Mouse (Mus musculus): ENCODE results near the gene Robo2. TPM values are rescaled to one million over a fixed set of nuclear protein-coding genes. Genes with fewer than 3 reads are reported as not detected.

Gene Robo2
- polyA plus RNA-seq, 2 experiments from 2014 or later = not detected

DNA sequence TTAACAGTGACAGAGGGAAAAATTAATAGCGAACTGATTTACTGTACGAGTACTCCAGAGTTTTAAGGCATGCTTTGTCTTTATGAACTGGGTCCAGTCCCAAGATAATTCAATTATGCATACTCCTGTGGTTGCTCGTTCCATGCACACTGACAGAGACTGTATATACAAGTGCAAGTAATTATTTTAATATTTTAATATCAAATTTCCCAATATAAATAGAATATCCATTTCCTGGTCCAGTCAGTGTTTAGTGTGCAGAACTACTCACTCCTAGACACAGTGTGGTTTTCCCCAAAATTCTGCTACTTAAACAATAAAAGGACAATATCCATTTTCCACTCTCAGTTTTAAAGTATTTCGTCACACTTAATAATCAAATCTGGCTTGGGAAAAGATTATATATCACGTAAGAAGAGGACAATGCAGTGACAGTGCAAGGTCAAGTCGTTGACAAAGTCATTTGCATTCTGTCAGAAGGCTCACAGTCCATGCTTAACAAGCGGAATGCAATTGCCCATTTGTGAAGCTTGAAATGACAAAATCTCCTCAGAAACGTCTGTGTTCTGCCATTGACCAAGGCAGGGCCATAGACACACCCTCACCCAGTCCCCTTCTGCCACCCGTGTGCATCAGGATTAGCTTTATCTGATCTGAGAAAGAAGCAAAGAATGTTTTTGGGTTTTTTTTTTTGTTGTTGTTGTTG, 89.8 kb downstream of the Robo2 start:
- ATAC-seq = no peak

DNA sequence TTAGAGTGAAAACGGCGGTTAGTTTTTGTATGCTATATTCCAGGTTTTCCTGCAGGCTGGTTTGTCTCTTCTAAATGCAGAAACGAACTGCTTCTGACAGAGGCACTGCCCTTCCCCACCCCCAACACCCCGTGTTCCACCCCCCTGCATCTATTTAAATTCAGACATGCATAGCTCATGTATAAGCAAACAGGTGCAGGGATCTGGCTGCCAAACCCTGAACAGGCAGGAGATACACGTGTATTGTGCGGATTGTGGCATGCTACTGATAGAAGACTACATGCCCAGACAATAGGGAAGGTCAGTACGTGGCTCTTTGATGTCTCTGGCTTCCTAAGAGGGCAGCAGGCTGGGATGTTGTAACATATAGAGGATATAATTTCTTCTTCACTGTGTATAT, 95.5 kb downstream of the Robo2 start:
- no peak for ATAC-seq

DNA sequence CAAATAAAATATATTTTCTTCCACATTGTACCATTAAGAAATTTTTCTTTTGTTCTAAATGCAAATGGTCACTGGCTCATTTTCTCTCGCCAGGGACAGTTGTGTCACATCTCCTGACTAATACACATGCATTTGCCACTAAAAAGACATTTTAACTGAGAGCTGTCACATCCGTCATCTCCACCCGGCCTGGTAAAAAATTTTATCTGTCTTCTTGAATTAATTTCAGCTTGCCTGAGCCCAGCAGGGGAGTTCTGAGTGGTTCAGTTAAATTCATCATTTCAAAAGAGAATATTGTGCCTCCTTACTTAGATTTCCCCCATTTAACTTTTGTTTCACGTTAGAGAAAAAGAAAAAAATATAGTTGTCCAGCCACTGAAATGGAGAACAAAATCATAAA, 98.4 kb downstream of the Robo2 start:
- no peak for ATAC-seq

DNA sequence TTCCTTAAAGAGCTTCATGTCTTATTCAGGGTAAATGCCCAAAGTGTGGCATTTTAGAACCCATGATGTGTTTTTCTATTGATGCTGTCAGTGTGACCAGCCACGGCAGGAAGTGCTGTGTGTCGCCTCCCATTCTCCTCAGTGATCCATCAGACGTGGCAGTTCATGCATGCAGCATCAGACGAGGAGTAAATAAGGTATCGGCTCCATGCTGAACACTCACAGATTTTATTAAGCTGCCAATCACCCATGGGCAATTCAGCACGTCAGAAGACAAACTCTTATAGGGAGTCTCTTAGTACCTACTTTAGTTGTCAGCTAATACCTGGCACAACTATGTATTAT, 104.1 kb downstream of the Robo2 start:
- no peak for ATAC-seq

DNA sequence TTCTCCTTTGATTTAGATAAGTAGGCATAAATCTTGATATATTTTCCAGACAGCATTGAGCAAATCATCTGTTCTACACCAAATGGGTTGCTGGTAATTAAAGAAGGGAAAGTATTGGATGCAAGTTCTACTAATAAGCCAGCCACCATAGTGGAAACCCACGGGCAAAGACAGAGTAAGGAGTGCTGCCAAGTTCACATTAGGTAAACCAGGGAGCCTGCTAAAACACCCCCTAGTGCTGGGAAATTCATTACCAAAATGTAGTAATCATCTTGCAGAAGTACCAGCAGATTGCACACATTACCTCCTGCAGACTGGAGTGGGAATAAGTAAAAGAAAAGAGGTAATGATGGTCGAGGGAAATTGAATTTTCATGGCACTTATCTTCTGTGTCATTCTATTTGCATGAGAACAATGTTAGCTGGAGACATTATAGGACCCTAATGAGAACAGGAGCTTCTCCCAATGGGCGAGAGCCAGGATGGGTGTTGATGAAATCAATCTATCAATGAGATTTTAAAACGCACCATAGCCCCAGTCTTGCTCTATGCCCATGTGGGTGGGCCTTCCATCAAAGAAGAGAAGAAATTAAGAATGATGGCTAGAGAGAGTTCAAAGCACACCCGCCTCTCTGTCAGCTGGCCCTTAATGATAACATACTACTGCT, 104.6 kb downstream of the Robo2 start:
- no peak for ATAC-seq

DNA sequence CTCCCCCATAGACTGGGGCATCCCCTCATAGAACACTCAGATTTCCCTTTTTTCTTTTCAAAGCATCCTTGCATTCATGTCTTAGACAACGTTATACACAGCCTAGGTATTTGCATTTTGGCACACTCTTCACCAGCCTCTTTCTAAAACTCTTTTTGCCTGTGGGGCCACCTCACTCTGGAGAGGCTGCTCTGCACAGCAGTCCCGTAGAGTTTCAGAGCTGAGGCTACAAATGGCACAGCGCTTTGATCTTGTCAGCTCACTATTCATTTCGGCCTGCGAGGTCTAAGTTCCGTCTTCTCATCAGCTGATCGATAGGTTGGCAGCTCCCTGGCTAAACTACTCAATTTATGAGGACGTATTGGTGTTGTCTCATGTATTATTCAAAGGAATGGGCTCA, 123.7 kb downstream of the Robo2 start:
- no peak for ATAC-seq

DNA sequence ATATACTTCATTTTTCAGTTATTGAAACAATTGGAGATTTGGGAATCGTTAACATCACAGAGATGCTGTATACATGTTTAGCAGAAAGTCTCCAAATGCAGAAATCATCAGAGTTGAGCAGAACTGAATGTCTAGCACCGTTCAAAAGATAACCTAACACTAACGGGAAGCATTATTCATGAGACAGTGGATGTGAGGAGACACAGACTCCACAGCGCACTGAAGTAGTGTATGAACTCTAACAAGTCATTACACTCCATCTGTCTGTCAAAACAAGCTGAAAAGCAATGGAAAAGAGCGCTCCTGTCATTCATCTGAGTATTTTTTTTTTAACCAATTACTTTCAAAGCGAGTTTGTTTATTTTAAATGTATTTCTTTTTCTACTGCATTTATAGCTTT, 129.1 kb downstream of the Robo2 start:
- no peak for ATAC-seq

DNA sequence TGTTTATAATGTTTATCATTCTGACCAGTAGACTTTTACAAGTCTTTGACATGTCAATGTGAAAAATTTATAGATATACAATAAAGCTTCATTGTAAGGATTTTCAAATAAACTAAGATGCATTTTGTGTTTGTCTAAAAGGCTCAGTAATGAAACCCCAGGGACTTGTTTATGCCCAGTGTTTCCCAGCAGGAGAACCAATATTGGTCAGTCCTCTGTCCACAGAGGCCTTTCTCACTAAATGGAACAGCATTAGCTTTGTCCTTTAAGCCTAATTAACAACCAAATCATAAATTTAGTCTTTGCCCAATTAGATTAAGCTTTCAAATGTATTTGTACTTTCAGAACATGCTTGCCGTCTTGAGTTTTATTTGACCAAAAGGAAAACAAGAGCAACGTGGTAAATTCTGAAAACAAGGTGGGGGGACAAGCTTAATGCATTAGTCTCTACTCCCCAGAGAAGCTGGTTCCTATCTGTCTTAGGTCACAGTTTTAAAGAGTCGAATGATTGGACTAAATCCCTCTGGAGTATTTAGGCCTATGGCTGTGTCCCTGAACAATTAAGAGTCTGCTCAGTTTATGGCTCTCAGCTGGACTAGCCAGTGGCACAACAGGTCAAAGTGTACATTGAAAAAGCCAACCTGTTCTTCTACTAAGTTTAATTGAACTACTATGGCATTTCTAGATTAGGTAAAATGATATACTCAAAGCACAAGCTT, 134.6 kb downstream of the Robo2 start:
- ATAC-seq = no peak

DNA sequence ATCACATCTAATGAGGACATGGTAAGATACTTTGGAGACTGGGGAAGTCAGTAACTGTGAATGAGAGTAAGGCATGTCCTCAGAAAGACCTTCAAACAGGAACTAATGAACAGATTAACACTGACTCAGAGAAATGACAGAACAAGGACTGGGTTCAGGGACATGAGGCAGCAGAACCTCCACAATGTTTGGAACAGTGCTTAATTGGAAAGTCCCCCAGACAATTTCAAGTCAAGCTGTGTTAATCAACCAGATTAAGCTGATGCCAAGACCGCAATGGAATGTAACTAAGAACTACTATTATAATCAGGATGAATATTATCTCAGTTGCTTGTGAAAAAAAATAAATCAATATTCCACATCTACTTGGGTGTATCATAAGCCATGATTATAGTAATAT, 137.0 kb downstream of the Robo2 start:
- ATAC-seq = no peak

DNA sequence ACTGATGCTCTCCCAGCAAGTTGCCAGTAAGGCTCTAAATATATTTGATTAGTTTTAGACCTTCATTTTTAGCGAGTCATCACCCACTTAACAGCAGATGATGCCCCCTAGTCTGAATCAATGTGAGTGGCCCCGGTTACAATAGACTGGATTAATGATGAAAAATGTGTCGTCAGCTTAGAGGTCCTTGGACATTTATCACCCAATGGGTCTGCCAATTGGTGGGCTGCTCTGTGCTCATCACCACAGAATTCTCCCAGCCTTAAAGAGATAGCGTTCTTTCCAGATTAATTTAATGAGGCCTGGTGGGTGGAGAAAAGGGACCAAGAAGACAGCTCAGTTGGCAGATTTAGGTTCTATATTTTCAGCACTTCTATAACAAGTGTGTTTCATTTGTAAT, 138.6 kb downstream of the Robo2 start:
- no peak for ATAC-seq

DNA sequence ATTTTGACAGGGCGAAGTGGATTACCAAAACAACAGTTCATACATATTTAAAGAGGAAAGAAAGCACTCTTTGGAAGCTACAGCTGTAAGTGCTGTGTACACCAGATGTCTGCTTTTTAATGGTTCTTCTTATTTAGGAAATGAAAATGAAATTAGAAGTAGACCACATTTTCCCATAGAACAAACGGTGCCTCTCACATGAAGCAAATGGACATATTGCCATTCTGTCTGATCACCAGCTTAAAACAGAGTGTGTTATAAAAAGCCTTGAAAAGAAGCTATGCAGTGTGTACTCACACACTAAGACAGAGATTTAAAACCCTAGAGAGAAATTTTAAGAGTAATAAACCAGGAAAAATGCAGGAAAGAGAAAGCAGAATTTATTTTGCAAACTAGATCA, 153.4 kb downstream of the Robo2 start:
- no peak for ATAC-seq

DNA sequence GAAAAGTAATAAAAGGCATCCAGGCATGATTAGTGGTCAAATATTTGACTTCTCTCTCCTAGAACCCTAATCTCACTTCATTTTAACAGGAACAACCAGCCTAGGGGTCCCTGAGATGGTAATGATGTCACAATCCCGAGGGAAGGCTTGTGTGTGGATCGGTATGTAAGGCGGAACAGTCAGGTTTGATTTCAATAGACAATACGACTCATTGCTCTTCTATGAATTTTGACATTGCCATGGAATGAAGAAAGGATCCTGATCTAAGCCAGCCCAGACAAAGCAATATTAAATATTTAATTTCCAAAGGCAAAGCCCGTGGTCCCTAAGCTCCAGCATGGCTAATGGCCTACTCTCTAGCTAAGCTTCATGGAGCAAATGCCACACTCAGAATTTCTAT, 167.2 kb downstream of the Robo2 start:
- no peak for ATAC-seq

DNA sequence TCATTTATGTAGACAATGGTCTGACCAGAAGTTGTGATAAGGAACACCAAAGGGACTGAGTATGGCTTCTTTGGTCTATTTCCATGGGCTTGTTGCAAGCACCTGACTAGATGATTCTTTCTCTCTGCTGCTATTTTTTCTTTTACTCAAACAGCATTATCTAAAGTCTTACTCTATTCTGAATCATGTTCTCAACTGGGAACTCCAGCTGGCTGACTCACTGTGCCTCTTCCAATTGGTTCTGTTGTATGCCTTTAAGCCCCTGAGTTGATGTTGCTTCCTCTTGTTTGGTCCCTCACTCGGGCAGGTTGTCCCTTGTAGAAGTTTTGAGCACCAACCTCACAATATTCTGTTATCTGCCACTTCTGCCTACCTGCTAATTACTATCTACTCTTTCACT, 170.1 kb downstream of the Robo2 start:
- ATAC-seq = no peak

DNA sequence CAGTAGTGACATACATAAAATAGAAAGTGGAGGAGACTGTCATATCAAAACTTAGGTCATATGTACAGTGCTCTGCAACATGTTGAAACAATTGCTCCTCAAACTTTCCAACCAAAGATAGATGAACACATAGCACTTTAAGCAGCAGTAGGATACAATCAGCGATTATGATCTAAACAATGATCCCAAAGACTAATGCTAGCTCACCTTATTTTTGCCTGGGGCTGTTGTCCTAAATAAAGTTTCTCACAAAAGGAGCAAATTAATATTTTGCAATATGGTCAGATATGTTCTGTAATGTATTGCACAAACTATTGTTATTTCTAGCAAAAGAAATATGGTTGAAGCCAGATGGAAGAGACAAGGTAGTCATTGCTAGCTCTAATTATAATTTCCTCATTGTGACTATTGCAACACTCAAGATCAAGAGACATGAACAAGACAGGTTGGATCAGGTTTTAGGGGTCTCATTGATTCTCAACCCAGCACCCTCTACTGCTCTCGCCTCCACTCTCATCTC, 174.2 kb downstream of the Robo2 start:
- ATAC-seq = no peak

DNA sequence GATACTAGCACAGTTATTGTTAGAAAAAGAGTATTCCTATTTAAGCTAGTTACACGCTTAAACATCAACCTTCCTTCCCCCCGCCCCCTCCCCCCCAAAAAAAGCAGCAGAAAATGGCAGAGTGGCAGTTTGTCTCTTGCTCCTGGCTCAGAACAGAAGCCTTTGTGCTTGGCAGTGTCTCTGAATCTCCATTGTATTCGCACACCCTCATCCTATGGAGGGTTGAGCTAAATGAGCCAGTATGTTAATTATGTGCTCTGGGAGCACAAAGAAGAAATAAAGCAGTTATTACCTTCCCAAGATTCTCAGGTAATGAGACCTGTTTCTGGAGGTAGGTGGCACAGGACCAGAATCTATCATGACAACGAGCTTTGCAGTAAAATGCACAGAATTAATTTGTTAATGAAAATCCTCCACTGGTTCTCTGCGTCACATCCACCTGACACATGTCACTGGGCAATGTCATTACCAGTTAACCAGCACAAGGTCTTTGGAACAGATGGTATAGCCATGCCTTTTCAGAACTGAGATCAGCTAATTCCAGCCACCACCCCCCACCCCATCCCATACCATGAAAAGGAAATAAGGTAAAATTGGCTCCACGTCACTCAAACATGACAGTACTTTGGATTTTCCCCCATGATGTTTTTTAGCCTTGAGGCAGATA, 177.1 kb downstream of the Robo2 start:
- ATAC-seq = no peak

DNA sequence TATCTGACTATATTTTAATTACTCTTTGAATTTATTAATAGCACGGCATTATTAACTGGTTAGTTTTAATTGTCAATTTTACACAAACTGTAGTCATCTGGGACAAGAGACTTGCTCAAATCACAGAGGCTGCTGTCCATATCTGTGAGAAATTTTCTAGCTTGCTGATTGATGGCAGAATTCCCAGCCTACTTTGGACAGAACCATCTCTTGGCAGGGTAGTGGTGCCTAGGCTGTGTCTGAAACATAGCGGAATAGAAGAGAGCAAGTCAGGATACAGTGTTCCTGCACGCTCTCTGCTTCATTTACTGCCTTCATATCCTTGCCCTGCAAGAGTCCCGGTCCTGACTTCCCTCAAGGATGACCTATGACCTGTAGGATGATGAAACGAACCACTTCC, 178.0 kb downstream of the Robo2 start:
- no peak for ATAC-seq

DNA sequence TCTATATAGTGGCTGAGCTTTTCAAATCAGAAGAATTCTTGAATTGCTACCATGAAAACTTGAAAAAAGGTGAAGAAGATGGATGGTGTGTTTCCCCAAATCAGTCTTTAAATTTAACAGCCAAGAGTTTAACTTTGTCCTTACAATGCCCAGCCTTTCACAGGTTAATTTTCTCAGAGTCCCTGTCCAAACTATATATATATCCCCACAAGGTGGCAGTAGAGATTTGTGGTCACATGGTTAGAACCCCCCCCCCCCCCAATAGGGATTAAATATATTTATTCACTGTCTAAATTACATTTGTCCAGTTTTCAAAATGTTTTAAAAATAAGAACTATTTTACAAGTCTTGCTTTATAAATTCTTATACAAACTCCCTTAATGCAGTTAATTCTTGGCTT, 184.3 kb downstream of the Robo2 start:
- ATAC-seq = no peak

DNA sequence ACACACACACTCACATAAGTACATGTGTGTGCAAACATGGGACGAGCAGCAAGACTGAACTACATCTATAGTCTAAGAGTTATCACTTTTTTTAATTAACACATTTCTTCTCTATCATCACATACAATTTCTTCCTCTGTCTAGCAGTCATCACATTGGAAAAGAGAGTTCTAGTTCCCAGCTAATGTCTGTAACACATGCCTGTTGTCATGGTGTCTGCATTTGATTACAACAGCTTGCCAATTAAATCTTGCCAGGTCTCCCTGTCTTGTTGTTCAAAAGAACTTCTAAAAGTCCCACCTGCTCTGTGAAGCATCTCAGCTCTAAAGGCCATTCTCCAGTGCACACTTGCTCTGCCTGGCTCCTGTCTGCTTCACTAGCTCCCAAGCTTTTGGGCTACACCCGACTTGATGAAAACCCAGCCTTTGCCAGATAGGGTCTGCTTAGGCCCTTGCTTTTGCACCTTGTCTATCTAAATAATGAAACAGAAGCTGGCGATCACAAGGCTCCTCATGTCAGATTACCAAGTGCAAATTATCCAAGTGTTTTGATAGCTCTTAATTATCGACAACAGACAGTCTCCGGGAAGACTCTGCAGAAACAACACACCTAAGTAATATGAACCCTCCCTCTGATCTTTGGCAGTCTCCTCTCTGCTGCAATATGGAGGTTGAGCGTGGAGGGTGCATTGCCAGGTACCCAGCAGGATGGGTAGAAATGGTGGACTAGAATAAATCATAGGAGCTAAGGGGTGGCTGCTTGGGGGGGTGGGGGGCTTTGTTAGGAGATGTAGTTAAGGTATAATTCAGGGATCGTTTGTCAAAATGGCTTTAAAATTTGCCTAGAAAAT, 186.0 kb downstream of the Robo2 start:
- no peak for ATAC-seq

DNA sequence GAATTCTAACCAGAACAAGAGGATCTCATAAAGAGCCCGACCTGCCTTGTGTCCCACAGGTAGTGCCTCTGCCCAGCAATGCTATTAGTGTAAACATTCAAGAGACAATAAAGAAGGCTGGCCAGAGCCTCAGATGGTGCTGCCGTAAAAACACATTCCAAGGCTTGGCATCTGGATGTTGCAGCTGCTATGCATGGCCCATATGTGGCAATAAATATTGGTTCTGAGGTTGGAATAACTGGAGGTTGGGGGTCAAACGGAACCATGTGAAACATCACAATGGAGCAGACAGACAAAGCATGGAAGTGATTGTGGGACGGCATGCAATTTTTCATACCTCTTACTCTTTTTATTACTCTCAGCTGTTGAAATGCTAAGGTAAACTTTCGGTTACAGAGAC, 189.1 kb downstream of the Robo2 start:
- no peak for ATAC-seq

DNA sequence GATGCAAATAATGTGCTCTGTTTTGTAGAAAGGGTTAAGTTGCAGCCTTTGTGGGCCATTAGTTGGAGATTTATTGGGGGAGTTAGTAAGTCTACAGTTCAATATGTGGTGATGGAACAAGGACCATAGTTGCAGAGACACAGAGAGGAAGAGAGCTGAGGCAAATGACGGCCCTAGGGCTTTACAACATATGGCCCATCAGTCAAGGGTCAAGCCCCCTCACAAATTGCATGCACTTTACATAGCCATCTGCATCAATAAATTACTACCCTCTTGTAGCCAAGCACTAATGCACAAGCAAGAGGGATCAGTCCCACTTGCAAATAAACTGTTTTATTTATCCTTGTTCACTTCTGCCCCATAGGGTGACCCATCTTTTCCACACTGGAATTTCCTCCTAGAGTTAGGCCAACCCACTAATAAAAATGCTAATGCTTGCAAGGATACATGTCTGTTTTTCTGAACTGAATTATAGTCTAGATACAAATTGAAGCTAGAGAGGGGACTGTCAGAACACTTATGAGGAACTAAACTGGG, 194.7 kb downstream of the Robo2 start:
- ATAC-seq = no peak

DNA sequence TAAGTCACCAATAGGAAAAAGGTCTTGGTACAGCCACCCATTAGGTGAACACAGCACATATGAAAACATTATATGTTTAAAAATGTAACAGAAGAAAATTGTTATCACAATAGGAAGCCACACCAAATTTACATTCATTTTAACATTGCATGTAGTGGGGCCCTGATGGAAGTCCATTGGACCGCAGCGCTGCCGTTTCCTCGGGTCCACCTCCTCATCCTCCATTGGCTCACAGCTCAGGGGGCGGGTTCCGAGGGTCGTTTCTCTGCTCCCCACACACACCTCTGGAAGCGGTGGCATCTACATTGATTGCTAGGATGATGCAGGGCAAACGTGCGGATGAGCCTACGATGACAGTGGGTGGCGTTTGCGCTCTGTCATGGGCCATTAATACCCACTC, 195.8 kb downstream of the Robo2 start:
- no peak for ATAC-seq

DNA sequence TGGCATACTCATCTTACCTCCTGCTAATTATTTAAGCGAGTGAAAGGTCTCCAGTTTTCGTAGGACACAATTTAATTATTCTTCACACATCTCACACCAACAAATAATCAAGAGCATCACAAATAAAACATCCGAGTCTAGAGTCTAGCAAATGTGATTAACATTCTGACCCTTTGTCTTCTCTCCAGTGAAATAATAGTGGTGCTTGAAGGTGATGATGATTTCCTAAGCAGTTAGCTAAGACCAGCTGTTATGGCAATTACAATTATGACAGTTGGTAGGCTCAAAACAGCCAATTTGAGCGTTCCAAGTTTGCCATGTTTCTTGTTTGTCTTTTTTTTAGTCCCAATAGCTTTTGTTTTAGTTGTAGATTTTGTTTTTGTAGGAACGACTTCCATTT, 210.9 kb downstream of the Robo2 start:
- ATAC-seq = no peak

All from CD4-positive, CD25-positive, alpha-beta regulatory T cell, adult 4 months (primary cell).